Mouse (Mus musculus): Measurements from ENCODE around the gene Fam81a.

- TF ChIP-seq POLR2A (IDR thresholded peaks at IDR 0.05; ENCODE audit: control insufficient read depth, extremely low read depth, insufficient read depth, low read length, poor library complexity) (no peak), CTCF (IDR thresholded peaks at IDR 0.05; ENCODE audit: borderline replicate concordance, control insufficient read depth, extremely low read depth, insufficient read depth, low read length, poor library complexity) (no peak)
Observed at GRCm38 (mm10) chr9:70141885-70142326, 454 bp downstream of the Fam81a start.
